Mouse (Mus musculus) spleen, adult 2 months (tissue): Measurements from ENCODE around the gene Pkn3.

Source experiments
- CTCF ChIP-seq: fragments of 200-500 bp; IDR thresholded peaks from 2 replicates; pipeline ENCODE4 v1.5.1; 2011; ENCODE audit warnings: mild to moderate bottlenecking, inconsistent platforms; ENCODE audit not compliant: insufficient read depth, insufficient read length, insufficient replicate concordance; ENCODE audit errors: extremely low read depth
- POLR2A ChIP-seq: fragments of 200-500 bp; IDR thresholded peaks from 2 replicates; pipeline ENCODE4 v1.6.1; 2011; ENCODE audit warnings: low read depth, low read length, inconsistent platforms

DNA sequence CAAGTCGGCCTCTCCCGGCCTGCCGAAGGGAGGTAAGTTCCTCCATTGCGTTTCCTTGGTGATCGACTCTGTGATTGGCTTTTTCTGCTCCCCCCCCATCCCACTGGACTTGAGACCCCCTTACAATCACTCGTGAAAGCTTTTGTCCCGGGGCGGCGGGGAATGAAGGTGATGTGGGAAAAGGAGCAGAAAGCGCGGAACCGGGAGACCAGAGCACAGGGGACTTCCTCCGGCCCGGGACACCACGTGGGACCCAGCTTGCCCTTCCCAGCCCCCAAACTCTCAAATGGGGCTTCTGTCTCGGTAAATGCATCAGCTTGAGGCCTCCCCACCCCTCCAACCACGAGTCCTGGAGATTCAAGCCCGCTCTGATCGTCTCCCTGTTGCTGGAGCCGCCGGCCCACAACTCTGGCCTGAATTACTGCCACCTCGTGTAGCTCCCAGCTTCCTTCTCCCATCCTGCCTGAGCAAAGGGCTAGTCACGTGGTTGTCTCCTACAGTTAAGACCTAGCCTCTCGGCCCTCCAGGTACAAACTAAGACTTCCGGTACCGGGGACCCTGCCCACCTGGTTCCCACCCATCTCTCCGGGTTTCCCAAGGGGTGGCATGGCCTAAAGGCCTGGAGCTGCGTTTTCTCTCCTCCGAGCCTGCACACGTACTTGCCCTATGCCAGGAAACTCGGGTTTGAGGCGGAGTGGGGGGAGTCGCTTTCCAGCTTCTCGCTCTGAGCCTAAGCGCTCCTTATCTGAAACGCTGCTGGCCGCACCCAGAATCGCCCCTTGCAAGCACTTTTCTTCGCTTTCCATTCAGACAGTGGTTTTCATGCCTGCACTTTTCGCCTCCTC is 15.0 kb upstream of the Pkn3 start:
- TF ChIP-seq POLR2A (no peak; the same call in 1 of the 2 replicates), CTCF (no peak)
